Mouse (Mus musculus) hindbrain, embryonic 14.5 days (tissue): ENCODE measurements around the gene Slc6a17. TPM values are rescaled to one million over a fixed set of nuclear protein-coding genes. Genes with fewer than 3 reads are reported as not detected.

Experiments used
- ATAC-seq: fragments of 200-750 bp; cut with Nextera tagmentation; 2 replicates; pipeline ENCODE4 v1.8.0; 2017; ENCODE audit warnings: moderate number of reproducible peaks, mild to moderate bottlenecking, moderate TSS enrichment, moderate library complexity; ENCODE audit not compliant: low FRiP score
- DNase-seq: peaks from one replicate; pipeline ENCODE4 v3.0.0-alpha.2; 2015; ENCODE audit warnings: low spot score
- H3K27ac ChIP-seq: fragments of 300-500 bp; sonication (generic); 2 replicates; pipeline ENCODE4 v1.5.1; 2014; ENCODE audit warnings: mild to moderate bottlenecking, moderate library complexity
- H3K27me3 ChIP-seq: fragments of 300-500 bp; sonication (generic); 2 replicates; pipeline ENCODE4 v1.6.1; 2014; ENCODE audit warnings: mild to moderate bottlenecking, low read length, mixed read lengths; ENCODE audit not compliant: control insufficient read depth, insufficient read depth
- H3K36me3 ChIP-seq: fragments of 300-500 bp; sonication (generic); replicated peaks from 2 replicates; pipeline ENCODE4 v1.6.1; 2014; ENCODE audit not compliant: control insufficient read depth, insufficient read depth
- H3K4me1 ChIP-seq: fragments of 300-500 bp; sonication (generic); replicated peaks from 2 replicates; pipeline ENCODE4 v1.6.1; 2014; ENCODE audit warnings: antibody characterized with exemption, low read length, mixed read lengths; ENCODE audit not compliant: control insufficient read depth, insufficient read depth
- H3K4me2 ChIP-seq: fragments of 300-500 bp; sonication (generic); replicated peaks from 2 replicates; pipeline ENCODE4 v1.6.1; 2014; ENCODE audit warnings: mild to moderate bottlenecking, moderate library complexity
- H3K4me3 ChIP-seq: fragments of 300-500 bp; sonication (generic); replicated peaks from 2 replicates; pipeline ENCODE4 v1.5.1; 2014; ENCODE audit warnings: mild to moderate bottlenecking, low read length
- H3K9ac ChIP-seq: fragments of 300-500 bp; sonication (generic); 2 replicates; pipeline ENCODE4 v1.6.1; 2014
- H3K9me3 ChIP-seq: fragments of 300-500 bp; sonication (generic); 2 replicates; pipeline ENCODE4 v1.6.1; 2016; ENCODE audit warnings: low read length; ENCODE audit not compliant: control insufficient read depth
- WGBS: fragments of 180-500 bp; shearing (Covaris S2); extraction: QIAGEN DNeasy Blood & Tissue Kit; methylation state at CpG from one replicate; pipeline ENCODE4 v1.1.7; 2014; 5-methylcytosine and 5-hydroxymethylcytosine counted together
- polyA plus RNA-seq: library from polyadenylated mRNA; unstranded; fragments of >200 nt; fragmentation: Nextera tagmentation; extraction: Ambion mirVana; gene quantifications from 2 replicates; pipeline ENCODE4 v1.2.1, GENCODE M21; 2014

Gene Slc6a17
- polyA plus RNA-seq, 1 experiment from 2014 or later, result 15.5 TPM

- Histone ChIP-seq H3K4me2 (no peak overlapping the region), H3K27me3 (no peaks in the 10 kb centered on the region), H3K36me3 (no peaks in the 10 kb centered on the region), H3K9ac (no peak overlapping the region), H3K9me3 (no peaks in the 10 kb centered on the region), H3K4me3 (no peak overlapping the region), H3K4me1 (no peaks in the 10 kb centered on the region), H3K27ac (no peak overlapping the region)
- peak; percentile 64 for DNase-seq
- 45% methylated on average over 2 of the region's 2 CpGs for WGBS
- peak; percentile 76 for ATAC-seq
These were observed 29.1 kb upstream of the Slc6a17 start for GRCm38 (mm10) chr3:107546956-107547355.

GRCm38 (mm10) chr3:107545716-107546412 is 28.0 kb upstream of the Slc6a17 start:
- 65% methylated on average over 10 of the region's 10 CpGs for WGBS
- Histone ChIP-seq H3K4me2 (no peak overlapping the region), H3K27ac (peak overlapping the region; percentile 38; the same call in 1 of the 2 replicates), H3K9me3 (no peaks in the 10 kb centered on the region), H3K36me3 (no peaks in the 10 kb centered on the region), H3K4me3 (no peak overlapping the region), H3K4me1 (no peaks in the 10 kb centered on the region), H3K27me3 (no peaks in the 10 kb centered on the region), H3K9ac (no peak overlapping the region)
- DNase-seq (no peak), ATAC-seq (0 out of 2 replicates have a peak, but pooled peaks have one; percentile 47)

DNA sequence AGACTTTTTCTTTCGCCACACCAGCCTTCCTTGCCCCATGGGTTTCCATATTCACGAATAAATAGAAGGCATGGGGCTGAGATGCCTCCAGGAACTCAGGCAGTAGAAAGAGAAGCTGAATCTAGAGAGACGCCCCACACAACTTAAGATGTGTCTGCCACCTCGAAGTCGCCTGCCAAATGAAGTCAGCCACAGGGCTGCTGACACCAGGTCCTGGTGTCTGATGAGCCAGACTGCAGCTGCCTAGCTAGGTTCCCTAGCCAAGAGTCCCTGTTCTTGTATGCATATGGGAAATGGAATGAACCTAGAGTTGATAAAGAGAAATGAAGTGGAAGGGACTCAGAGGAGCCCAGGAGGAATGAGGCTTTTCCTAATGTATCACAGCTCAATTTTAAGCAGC is 27.5 kb upstream of the Slc6a17 start:
- Histone ChIP-seq H3K9ac (no peak overlapping the region), H3K36me3 (no peaks in the 10 kb centered on the region), H3K4me1 (no peaks in the 10 kb centered on the region), H3K4me2 (no peak overlapping the region), H3K27ac (0 out of 2 replicates have a peak overlapping the region, but pooled peaks have one; percentile 38), H3K27me3 (no peaks in the 10 kb centered on the region), H3K4me3 (no peak overlapping the region), H3K9me3 (no peaks in the 10 kb centered on the region)
- DNase-seq (no peak), ATAC-seq (no peak)
- 72% methylated on average over 5 of the region's 5 CpGs for WGBS

GRCm38 (mm10) chr3:107543158-107544080 is 25.6 kb upstream of the Slc6a17 start:
- DNase-seq, result no peak
- no peak for ATAC-seq
- no peaks in the 10 kb centered on the region for H3K36me3 ChIP-seq
- no peak overlapping the region for H3K4me2 ChIP-seq
- no peaks in the 10 kb centered on the region for H3K4me1 ChIP-seq
- H3K4me3 ChIP-seq, result no peak overlapping the region
- H3K9me3 ChIP-seq, result no peaks in the 10 kb centered on the region
- 78% methylated on average over 8 of the region's 8 CpGs for WGBS
- no peaks in the 10 kb centered on the region for H3K27me3 ChIP-seq
- no peak overlapping the region for H3K27ac ChIP-seq
- no peak overlapping the region for H3K9ac ChIP-seq

GRCm38 (mm10) chr3:107542584-107542983 is 24.8 kb upstream of the Slc6a17 start:
- H3K27me3 ChIP-seq, result no peaks in the 10 kb centered on the region
- H3K4me3 ChIP-seq, result no peak overlapping the region
- DNase-seq (no peak), ATAC-seq (no peak)
- H3K4me1 ChIP-seq, result 0 out of 2 replicates have a peak, but pooled peaks cover 1% of the 10 kb centered on the region
- H3K9ac ChIP-seq, result no peak overlapping the region
- H3K27ac ChIP-seq, result no peak overlapping the region
- H3K36me3 ChIP-seq, result no peaks in the 10 kb centered on the region
- no peaks in the 10 kb centered on the region for H3K9me3 ChIP-seq
- 59% methylated on average over 4 of the region's 4 CpGs for WGBS
- no peak overlapping the region for H3K4me2 ChIP-seq

DNA sequence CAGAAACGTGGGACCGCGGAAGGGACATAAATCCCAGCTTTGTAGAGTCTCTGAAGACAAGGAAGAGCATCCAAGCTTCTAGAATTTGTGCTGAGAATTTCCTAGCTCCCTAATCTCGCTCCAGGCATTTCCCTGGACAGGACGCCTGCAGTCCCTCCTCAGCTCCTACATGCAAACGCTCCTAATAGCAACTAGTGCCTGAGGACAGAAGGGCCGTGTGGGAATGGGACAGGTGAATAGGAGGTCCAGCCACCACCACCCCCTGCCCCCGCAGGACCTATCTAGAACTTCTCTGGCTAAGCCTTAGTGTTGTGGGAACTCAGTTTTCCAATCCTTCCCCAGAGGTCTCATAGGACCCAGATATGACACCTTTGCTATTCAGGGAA is 19.7 kb upstream of the Slc6a17 start:
- Histone ChIP-seq H3K27ac (peak overlapping the region; percentile 87), H3K9ac (peak overlapping the region; percentile 59), H3K36me3 (no peaks in the 10 kb centered on the region), H3K4me3 (no peak overlapping the region), H3K9me3 (no peaks in the 10 kb centered on the region), H3K4me2 (peak overlapping the region; percentile 46), H3K4me1 (peaks cover 21% of the 10 kb centered on the region; the same call in 1 of the 2 replicates), H3K27me3 (no peaks in the 10 kb centered on the region)
- ATAC-seq (peak; percentile 42; the same call in 1 of the 2 replicates), DNase-seq (no peak)
- 26% methylated on average over 8 of the region's 8 CpGs for WGBS

- H3K27ac ChIP-seq, result peak overlapping the region; percentile 87
- H3K36me3 ChIP-seq, result no peaks in the 10 kb centered on the region
- DNase-seq, result peak; percentile 73
- ATAC-seq, result peak; percentile 83
- WGBS, result 4% methylated on average over 17 of the region's 17 CpGs
- peak overlapping the region; percentile 4; the same call in 1 of the 2 replicates for H3K4me3 ChIP-seq
- H3K27me3 ChIP-seq, result no peaks in the 10 kb centered on the region
- peaks cover 21% of the 10 kb centered on the region; the same call in 1 of the 2 replicates for H3K4me1 ChIP-seq
- no peaks in the 10 kb centered on the region for H3K9me3 ChIP-seq
- H3K9ac ChIP-seq, result peak overlapping the region; percentile 59
- H3K4me2 ChIP-seq, result peak overlapping the region; percentile 46
These were observed 19.1 kb upstream of the Slc6a17 start for GRCm38 (mm10) chr3:107536810-107537503.

DNA sequence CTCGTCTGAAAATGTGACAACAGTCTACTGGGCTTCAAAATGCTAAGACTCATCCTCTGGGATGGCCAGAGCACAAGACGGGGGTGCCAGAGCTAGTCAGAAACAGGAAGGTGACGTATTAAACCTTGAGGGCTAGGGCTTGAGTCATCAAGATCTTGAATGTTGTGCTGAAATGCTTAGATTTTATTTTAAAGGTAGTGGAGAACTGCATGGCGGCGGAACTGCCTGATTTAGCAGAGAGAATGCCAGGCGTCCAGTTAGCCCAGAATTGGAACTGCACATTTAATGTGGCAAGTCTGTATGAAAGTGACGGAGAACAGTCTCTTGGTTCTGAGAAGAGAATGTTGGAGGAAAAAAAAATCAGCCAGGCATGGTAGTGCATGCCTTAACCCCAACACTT is 17.1 kb upstream of the Slc6a17 start:
- no peak for ATAC-seq
- 85% methylated on average over 7 of the region's 7 CpGs for WGBS

DNA sequence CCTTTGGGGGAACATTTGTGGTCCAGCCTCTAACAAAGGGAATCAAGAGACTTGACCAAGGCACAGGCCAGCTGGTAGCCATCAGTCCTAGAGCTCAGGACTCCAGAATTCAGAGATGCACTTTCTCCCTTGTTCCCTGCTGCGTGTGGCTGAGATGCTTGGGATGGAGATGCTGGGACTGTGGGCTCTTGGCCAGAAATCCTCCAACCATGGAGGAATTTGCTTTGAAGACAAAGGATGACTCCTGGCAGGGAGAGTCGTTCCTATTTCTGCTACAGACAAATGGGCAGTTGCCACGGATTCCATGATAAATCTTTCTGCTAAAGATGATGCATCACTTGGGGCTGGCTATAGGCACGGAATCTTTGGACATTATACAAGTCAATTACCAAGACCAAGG is 15.7 kb upstream of the Slc6a17 start:
- H3K4me3 ChIP-seq, result no peak overlapping the region
- DNase-seq (no peak), ATAC-seq (no peak)
- whole genome bisulfite sequencing, result 47% methylated on average over 4 of the region's 4 CpGs
- H3K4me2 ChIP-seq, result no peak overlapping the region
- no peak overlapping the region for H3K27ac ChIP-seq
- no peak overlapping the region for H3K9ac ChIP-seq
- H3K36me3 ChIP-seq, result no peaks in the 10 kb centered on the region
- peaks cover 29% of the 10 kb centered on the region for H3K4me1 ChIP-seq
- H3K9me3 ChIP-seq, result no peaks in the 10 kb centered on the region
- H3K27me3 ChIP-seq, result no peaks in the 10 kb centered on the region

More for the DNA sequence above, 17.1 kb upstream of the Slc6a17 start:
- no peaks in the 10 kb centered on the region for H3K27me3 ChIP-seq
- no peak overlapping the region for H3K27ac ChIP-seq
- H3K4me2 ChIP-seq, result no peak overlapping the region
- no peaks in the 10 kb centered on the region for H3K36me3 ChIP-seq
- H3K4me1 ChIP-seq, result peaks cover 21% of the 10 kb centered on the region; the same call in 1 of the 2 replicates
- no peak overlapping the region for H3K4me3 ChIP-seq
- no peaks in the 10 kb centered on the region for H3K9me3 ChIP-seq
- no peak overlapping the region for H3K9ac ChIP-seq
- no peak for DNase-seq
